Mouse (Mus musculus) myocyte (in vitro differentiated cells): ENCODE measurements around the gene Bend7. TPM values are rescaled to one million over a fixed set of nuclear protein-coding genes. Genes with fewer than 3 reads are reported as not detected.

Experiments
- H3K27me3 ChIP-seq: one replicate; pipeline ENCODE4 v1.6.1; 2011; ENCODE audit not compliant: control insufficient read depth, insufficient read depth, insufficient read length
- H3K36me3 ChIP-seq: one replicate; pipeline ENCODE4 v1.6.1; 2011; ENCODE audit not compliant: control insufficient read depth, insufficient read depth
- H3K4me2 ChIP-seq: one replicate; pipeline ENCODE4 v1.6.1; 2011; ENCODE audit warnings: low read depth, control low read depth
- H3K4me3 ChIP-seq: one replicate; pipeline ENCODE4 v1.5.1; 2011; ENCODE audit warnings: mild to moderate bottlenecking, control low read depth, moderate library complexity
- H3K79me2 ChIP-seq: one replicate; pipeline ENCODE4 v1.6.1; 2011; ENCODE audit not compliant: control insufficient read depth, insufficient read depth
- H3ac ChIP-seq: one replicate; pipeline ENCODE4 v1.6.1; 2011; ENCODE audit not compliant: control insufficient read depth, insufficient read length
- CEBPB ChIP-seq: IDR thresholded peaks from 2 replicates; pipeline ENCODE4 v1.6.1; 2011; ENCODE audit warnings: mild to moderate bottlenecking, moderate library complexity; ENCODE audit not compliant: poor library complexity, insufficient read depth, severe bottlenecking
- E2F4 ChIP-seq: IDR thresholded peaks from one replicate; pipeline ENCODE4 v1.6.1; 2011; ENCODE audit warnings: mild to moderate bottlenecking, control low read depth, moderate library complexity; ENCODE audit not compliant: insufficient read depth
- MAX ChIP-seq: IDR thresholded peaks from one replicate; pipeline ENCODE4 v1.6.1; 2011; ENCODE audit warnings: low read depth, mild to moderate bottlenecking, control low read depth
- MYOD1 ChIP-seq, 3 experiments: IDR thresholded peaks; one replicate each; pipeline ENCODE4 v1.6.1; 2011; ENCODE audit warnings: control low read depth in 2 of 3, low read depth in 2 of 3, mild to moderate bottlenecking in 2 of 3, moderate library complexity in 1 of 3; ENCODE audit not compliant: insufficient read length in 2 of 3, control insufficient read depth in 1 of 3
- MYOG ChIP-seq, 3 experiments: IDR thresholded peaks; one replicate each; pipeline ENCODE4 v1.6.1; 2011; ENCODE audit warnings: control low read depth in 2 of 3, low read depth in 2 of 3, mild to moderate bottlenecking in 2 of 3; ENCODE audit not compliant: insufficient read length in 2 of 3, control insufficient read depth in 1 of 3, insufficient read depth in 1 of 3
- POLR2A ChIP-seq: IDR thresholded peaks from one replicate; pipeline ENCODE4 v1.6.1; 2011; ENCODE audit warnings: low read depth, mild to moderate bottlenecking, control low read depth, moderate library complexity; ENCODE audit not compliant: insufficient read length
- POLR2AphosphoS2 ChIP-seq: IDR thresholded peaks from one replicate; pipeline ENCODE4 v1.6.1; 2011; ENCODE audit warnings: low read depth, control low read depth; ENCODE audit not compliant: insufficient read length
- REST ChIP-seq: IDR thresholded peaks from one replicate; pipeline ENCODE4 v1.6.1; 2011; ENCODE audit warnings: mild to moderate bottlenecking, control low read depth, moderate library complexity; ENCODE audit not compliant: insufficient read depth, insufficient read length
- SRF ChIP-seq: IDR thresholded peaks from one replicate; pipeline ENCODE4 v1.6.1; 2011; ENCODE audit warnings: low read depth; ENCODE audit not compliant: control insufficient read depth, insufficient read length
- TCF12 ChIP-seq: IDR thresholded peaks from one replicate; pipeline ENCODE4 v1.6.1; 2011; ENCODE audit warnings: mild to moderate bottlenecking, control low read depth; ENCODE audit not compliant: poor library complexity, insufficient read depth, severe bottlenecking
- TCF3 ChIP-seq: IDR thresholded peaks from one replicate; pipeline ENCODE4 v1.6.1; 2011; ENCODE audit warnings: low read depth, control low read depth; ENCODE audit not compliant: insufficient read length
- USF1 ChIP-seq: IDR thresholded peaks from one replicate; pipeline ENCODE4 v1.6.1; 2011; ENCODE audit warnings: low read depth, mild to moderate bottlenecking, control low read depth, moderate library complexity
- polyA plus RNA-seq: library from polyadenylated mRNA; unstranded; fragments of >200 nt; fragmentation: generic; extraction: Trizol; gene quantifications from one replicate; pipeline ENCODE4 v1.2.1, GENCODE M21; 2012; ENCODE audit warnings: missing spikeins

Bend7 gene
- polyA plus RNA-seq, 1 experiment, result not detected

DNA sequence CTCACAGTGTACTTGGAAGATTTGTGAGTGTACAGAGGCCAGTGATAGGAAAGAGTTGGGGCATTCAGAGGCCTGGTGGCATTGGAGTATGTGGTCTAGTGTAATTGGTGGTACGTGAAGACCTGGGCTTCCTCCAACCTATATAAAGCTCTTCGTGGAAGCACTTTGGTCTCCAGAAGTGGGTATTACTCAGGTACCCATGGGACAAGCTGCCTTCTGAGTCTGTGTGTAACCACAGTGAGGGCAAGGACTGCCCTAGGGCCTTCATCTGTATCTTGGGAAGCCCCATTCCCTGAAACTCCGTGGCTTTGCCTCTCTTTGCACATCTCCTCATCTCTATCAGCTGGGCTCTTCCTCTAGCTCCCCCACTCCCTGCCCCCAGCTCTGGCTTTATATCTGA lies 64.0 kb downstream of the Bend7 start:
- no peak overlapping the region for H3K4me2 ChIP-seq
- H3ac ChIP-seq, result no peak overlapping the region
- TF ChIP-seq CEBPB (no peak), USF1 (no peak), TCF3 (no peak), E2F4 (no peak), MYOG (IDR thresholded peaks at IDR 0.05; ENCODE audit: control insufficient read depth in 1 of 3, insufficient read depth in 1 of 3, insufficient read length in 2 of 3, low read depth in 2 of 3) (no peak), REST (no peak), MYOD1 (IDR thresholded peaks at IDR 0.05; ENCODE audit: control insufficient read depth in 1 of 3, insufficient read length in 2 of 3, low read depth in 2 of 3) (no peak), TCF12 (no peak), SRF (no peak), MAX (no peak), POLR2AphosphoS2 (no peak), POLR2A (no peak)
- no peak overlapping the region for H3K4me3 ChIP-seq
- H3K36me3 ChIP-seq, result no peaks in the 10 kb centered on the region
- peaks cover 20% of the 10 kb centered on the region for H3K27me3 ChIP-seq
- H3K79me2 ChIP-seq, result no peaks in the 10 kb centered on the region

DNA sequence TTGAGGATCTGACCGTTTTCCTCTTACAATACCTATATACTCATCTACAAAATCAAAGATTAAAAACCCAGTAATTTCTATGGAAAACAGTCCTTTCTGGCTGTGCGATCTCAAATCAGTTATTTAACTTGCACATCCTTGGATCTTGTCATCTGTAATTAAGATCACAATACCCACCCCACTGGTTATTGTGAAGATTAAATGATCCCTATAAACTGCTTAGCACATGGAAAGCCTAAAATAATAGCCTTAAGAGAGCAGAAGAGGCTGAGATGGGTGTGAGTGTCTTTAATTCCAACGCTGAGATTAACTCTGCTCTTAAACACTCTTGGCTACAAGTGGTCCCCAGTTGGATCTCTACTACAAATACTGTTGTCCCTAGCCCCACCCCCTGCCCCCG lies 64.8 kb downstream of the Bend7 start:
- no peaks in the 10 kb centered on the region for H3K79me2 ChIP-seq

DNA sequence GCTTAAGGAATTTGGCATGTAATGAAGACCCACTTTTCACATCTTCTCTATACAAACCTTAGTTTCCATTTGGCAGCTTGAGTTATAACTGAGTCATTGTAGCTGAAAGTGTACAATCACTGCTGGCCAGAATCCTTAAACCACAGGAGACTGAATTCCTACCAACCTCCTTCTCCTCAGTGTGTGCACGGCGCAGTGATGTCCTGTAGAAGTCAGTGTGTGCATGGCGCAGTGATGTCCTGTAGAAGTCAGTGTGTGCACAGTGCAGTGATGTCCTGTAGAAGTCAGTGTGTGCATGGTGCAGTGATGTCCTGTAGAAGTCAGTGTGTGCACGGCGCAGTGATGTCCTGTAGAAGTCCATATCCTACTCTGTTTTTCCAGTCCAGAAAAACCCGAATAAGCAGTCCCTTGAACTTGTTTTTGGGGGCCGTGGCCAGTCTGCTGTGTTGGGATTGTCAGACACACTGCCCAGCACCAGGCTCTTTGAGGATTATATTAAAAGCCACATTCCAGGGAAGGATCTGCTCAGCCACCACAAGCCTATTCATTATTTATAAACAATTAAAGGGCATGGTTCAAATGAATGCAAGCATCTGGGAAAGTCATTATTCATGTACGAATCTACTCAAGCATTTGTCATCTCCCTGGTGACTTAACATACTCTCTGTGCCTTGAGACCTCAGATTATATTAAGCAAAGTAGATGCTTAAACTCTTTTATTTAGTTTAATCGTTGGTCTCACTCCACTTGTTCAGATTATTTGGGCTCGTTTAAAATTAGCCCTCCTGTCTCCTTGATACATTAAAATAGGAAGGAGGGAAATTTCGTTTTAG lies 65.4 kb downstream of the Bend7 start:
- H3K4me2 ChIP-seq, result no peak overlapping the region
- H3K79me2 ChIP-seq, result no peaks in the 10 kb centered on the region
- TF ChIP-seq USF1 (no peak), SRF (no peak), E2F4 (no peak), MAX (no peak), TCF3 (no peak), POLR2A (no peak)
- H3K27me3 ChIP-seq, result peaks cover 21% of the 10 kb centered on the region
- H3K4me3 ChIP-seq, result no peak overlapping the region
- H3ac ChIP-seq, result no peak overlapping the region
- no peaks in the 10 kb centered on the region for H3K36me3 ChIP-seq

More for the DNA sequence above, 64.8 kb downstream of the Bend7 start:
- no peak overlapping the region for H3ac ChIP-seq
- TF ChIP-seq CEBPB, result no peak
- TF ChIP-seq USF1, result no peak
- TF ChIP-seq TCF3, result no peak
- no peak for TF ChIP-seq E2F4
- TF ChIP-seq MYOG (IDR thresholded peaks at IDR 0.05; ENCODE audit: control insufficient read depth in 1 of 3, insufficient read depth in 1 of 3, insufficient read length in 2 of 3, low read depth in 2 of 3), result no peak
- no peak for TF ChIP-seq REST
- no peak for TF ChIP-seq SRF
- no peak for TF ChIP-seq POLR2AphosphoS2
- TF ChIP-seq TCF12, result no peak
- no peak for TF ChIP-seq MAX
- no peak for TF ChIP-seq POLR2A
- no peak for TF ChIP-seq MYOD1 (IDR thresholded peaks at IDR 0.05; ENCODE audit: control insufficient read depth in 1 of 3, insufficient read length in 2 of 3, low read depth in 2 of 3)
- H3K4me3 ChIP-seq, result no peak overlapping the region
- H3K4me2 ChIP-seq, result no peak overlapping the region
- peaks cover 19% of the 10 kb centered on the region for H3K27me3 ChIP-seq
- no peaks in the 10 kb centered on the region for H3K36me3 ChIP-seq

DNA sequence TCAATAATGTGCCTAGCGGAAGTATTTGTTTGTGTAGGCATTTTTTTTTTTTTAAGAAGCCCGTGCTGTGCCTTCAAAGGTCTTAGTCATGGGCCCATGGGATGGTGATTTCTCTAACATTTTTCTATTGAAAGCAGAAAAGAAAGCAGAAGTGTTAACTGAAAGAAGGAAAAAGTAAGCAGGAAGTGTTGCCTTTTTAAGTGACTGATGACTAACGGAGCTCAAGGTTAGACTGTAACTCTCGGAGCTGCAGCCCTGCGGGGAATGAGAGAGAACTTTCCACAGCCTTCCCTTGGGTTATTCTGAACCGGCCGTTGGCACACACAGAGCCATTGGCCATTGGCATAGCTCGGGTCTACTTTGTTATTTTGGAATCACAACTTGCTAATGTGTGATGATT lies 66.4 kb downstream of the Bend7 start:
- no peak overlapping the region for H3K4me2 ChIP-seq
- H3K27me3 ChIP-seq, result peaks cover 23% of the 10 kb centered on the region
- H3K4me3 ChIP-seq, result no peak overlapping the region
- H3K36me3 ChIP-seq, result no peaks in the 10 kb centered on the region
- TF ChIP-seq E2F4 (no peak), POLR2AphosphoS2 (no peak), TCF3 (no peak), CEBPB (no peak), SRF (no peak), POLR2A (no peak), MYOG (IDR thresholded peaks at IDR 0.05; ENCODE audit: control insufficient read depth in 1 of 3, insufficient read depth in 1 of 3, insufficient read length in 2 of 3, low read depth in 2 of 3) (no peak), MAX (no peak), TCF12 (no peak), USF1 (no peak)
- no peaks in the 10 kb centered on the region for H3K79me2 ChIP-seq
- no peak overlapping the region for H3ac ChIP-seq
